Mouse (Mus musculus) kidney, postnatal 36 days (tissue): ENCODE results near the gene Slc24a3.

ENCODE experiments used
- DNase-seq, 2 experiments: peaks; one replicate each; pipeline ENCODE4 v3.0.0; 2021 to 2022; ENCODE audit warnings: mixed read lengths in 2 of 2

Gene Slc24a3

DNA sequence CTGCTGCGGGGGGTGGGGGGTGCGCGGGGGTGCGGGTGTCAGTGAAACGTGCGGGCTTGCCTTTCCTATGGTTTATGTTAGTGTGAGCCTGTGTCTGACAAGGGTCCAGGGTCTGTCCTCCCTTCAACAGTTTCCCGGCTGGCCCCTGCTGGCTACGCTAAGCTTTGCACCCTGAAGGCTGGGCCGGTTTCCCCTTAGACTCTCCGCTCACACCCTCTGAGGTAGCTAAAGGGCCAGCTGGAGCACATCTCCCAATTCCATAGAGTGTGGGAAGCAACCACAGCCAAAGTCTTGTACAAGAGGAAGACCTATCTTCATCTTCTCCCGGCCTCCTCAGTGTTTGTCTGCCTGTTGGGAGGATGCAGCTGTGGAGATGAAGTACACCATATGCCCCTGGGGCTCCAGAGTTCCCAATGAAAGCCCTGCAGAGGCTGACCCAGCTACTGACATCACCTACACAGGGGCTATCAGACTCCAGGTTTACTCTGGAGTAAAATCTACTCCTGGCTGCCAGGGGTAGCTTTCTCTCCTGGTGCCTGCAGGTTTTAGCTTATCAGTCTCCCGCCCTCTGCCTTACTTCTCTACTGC lies 487.9 kb downstream of the Slc24a3 start:
- DNase-seq: no peak

DNA sequence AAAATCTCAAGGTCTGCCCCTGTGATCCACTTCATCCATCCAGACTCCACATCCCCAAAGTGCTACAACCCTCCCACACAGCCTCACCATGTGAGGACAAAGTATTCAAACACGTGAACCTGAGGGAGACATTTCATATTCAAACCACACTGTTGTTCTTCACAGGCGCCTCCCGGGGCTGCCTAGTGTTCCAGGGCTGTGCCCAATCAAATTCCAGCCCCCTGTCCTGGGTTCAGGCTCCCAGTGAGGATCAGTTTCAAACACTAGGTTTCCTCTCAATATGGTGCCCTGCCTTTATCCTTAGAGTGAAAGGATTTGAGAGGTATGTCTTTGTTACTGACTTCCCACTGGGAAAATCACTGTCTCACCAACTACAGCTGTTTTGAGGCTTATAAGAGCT lies 488.6 kb downstream of the Slc24a3 start:
- no peak for DNase-seq

DNA sequence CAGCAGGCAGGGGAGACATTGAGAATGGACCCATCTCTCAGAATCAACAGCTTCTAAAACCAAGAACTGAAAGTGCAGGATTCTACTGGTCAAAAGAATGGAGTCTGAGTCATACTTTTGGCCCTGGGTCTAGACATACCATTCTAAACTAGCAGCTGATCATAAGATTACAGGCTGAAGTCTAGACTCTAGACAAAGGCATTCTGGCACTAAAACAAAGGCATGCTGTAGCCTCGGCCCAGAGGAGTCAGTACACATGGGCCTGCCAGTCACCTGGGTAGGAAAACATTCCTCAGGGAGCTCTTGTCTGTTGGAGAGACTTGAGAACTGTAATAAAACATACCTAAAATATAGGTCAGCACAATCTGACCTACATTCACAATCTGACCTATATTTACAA lies 489.2 kb downstream of the Slc24a3 start:
- DNase-seq: no peak

DNA sequence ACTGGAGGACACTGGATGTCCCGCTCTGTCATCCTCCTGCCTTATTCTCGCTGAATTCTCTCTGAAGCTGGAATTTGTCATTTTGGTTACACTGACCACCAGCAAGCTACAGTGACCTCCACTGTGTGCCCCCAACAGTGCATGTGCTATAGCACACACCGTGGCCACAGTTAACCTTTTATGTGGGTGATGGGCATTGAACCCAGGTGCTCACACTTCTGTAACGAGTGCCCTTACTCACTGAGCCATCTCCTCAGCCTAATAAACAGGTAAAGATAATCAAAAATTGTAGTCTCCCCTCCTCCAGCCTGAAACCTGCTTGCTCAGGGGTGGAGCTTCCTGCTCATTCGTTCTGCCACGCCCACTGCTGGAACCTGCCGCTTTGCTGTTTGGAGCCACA lies 493.7 kb downstream of the Slc24a3 start:
- DNase-seq: no peak

DNA sequence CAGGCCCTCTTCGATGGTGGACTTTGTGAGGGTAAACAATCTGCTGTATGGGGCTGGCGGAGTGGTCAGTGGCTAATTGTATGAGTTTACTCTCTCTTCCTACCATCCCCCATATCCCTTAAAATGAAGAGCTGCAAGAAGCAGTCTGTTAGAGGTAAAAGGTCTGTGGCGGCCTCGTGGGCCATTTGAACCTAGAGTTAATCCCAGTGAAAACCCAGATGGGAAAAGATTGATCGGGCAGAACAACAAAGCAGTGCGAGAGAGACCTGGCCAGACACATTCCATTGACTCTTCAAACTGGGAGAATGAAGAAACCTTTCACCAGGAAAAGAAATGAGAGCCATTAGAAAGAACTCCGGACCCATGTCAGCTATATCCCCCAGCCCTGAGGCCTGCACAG lies 496.3 kb downstream of the Slc24a3 start:
- DNase-seq: no peak

DNA sequence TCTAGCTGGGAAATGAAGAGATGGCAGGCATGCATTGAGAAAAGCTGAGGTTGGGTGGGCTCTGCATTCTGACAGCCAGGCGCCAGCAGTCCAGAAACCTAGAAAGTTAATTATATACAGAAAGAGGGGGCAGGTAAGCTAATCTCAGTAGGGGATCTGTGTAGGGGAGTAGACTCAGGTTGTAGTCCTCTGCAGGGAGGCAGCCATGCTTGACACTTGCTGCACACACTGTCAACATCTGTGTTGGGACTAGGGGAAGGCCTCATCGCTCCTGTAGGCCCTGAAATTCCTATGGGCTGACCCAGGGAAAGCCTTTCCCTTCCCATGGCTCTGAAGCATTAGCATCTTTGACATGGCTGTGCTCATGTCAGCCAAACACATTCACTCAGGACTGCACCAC lies 496.8 kb downstream of the Slc24a3 start:
- peak; percentile 29 to 60 for DNase-seq

DNA sequence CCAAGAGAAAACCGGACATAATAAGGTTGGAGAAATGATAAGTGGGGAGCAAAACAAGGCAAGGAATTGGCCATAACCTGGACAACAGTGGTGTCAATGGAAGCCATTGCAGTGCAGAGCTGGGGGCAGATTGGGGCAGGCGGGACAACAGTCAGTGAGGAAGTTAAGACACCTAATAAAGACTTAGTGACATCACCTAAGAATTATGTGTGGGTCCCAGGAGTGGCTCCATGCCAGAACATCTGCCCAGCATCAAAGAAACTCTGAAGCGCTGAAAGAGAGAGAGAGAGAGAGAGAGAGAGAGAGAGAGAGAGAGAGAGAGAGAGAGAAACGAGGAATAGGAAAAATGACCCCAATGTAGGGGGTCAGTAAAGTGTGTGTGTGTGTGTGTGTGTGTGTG lies 500.6 kb downstream of the Slc24a3 start:
- no peak for DNase-seq

DNA sequence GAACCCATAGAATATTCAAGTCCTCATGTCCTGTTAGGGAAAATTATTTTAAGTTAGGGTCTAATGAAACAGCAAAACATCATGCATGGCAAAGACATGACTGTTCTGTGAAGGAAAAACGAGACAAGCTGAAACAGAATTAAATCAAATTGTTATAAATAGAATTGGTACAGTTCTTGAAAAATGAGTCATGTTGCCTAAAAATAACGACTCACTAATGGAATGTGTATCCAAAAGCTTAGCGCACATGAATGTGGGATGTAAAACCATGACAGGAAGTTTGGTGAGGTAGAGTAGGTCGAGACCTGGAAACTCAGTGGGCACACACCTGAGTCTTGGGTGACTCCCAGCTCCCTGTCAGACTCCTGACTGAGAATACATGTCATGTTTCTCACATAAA lies 502.6 kb downstream of the Slc24a3 start:
- no peak for DNase-seq

DNA sequence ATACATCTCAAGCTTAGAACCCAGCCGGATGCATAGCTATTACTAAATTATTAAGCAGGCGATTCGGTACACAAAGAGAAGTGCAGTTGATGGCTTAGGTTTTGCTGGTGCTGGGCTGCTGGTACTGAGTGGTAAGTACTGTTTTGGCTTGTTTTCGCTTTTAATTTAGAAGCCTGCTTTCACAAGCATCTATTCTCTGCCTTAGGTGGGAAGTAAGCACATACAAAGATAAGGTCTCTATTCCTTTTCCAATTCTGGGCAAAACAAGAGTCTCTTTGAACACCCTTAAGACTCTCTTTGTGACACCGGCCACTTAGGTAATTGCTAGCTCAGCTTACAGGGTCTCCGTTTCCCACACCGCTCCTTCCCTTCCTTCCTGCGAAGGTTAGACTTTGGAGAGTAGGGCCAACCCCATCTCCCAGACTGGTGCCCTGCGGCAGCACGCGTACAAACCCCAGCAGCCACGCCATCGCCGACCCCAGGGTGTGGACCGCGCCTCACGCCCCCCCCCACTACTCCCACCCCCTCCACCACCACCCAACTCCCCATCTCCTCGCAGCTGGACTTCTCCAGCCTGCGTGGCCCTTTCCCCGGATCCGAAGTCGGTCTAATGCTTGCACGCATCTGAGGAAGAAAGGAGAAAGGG lies 507.1 kb downstream of the Slc24a3 start:
- no peak for DNase-seq

DNA sequence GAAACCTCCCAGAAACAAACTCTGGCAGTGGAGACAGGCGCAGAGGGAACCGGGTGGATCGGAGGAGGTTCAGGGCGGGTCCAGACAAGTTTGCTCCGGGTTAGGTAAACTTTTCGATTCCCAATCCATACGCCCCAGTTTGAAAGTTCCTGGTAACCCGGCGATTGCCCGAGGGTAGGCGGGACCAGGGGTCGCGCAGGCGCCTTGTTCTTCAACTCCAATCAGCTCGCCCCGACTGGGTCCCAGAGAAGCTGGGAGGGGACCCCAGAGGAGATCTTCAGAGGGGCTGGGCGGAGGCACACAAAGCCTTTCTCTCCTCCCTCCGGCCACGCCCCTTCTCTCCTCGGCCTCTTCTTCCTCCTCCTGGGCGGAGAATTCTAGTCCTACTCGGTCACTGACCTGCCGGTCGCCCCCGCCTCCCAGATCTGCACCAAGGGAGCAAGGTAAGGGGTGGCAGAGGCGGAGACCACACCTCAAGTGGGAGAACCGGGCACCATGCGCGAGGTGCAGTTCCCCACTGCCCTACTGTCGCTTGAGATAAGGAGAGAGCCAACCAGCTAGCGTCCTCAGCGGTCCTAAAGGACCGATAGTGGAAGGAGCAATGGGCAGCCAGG lies 507.7 kb downstream of the Slc24a3 start, which contains the start of gene Rin2:
TSS of gene Rin2 (plus strand) at position 74 of the 614 bp plus-strand sequence.
- peak; percentile 85 to 92 for DNase-seq

DNA sequence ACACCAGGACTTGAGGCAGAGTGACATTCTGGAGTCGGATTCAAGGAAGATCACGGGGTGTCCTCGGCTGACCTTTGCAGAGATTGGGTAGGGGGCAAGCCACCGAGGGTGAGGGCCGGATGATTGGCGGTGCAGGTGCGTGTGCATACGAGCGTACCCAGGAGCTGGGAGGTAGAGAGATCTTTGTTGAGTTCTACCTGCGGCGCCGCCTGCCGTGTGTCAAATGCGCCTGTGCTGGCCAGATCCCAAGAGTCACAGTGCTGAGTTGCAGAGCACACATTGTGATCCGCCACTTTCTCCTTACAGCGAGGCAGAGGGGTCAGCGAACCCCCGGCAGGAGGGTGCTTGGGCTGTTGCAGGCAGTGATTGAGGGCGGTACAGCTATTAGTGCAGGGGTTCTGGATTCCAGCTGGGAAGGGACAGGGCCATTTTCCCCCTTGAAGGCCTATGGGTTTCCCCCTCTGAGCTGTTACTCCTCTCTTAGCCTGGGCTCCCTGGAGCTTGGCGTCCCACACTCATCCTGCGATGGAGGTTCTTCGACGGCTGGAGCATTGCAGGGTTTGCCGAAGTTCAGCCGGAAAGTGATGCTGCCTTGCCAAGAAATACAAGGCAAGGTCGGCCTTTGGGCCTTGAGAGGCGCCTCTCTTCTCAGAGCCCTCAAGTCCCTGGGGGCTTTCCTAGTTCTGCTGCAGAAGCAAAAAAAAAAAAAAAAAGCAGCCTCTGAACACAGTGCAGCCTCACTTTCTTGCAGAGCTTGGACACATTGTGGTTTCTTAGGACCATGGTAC lies 508.4 kb downstream of the Slc24a3 start:
- DNase-seq: peak; percentile 78 to 88

DNA sequence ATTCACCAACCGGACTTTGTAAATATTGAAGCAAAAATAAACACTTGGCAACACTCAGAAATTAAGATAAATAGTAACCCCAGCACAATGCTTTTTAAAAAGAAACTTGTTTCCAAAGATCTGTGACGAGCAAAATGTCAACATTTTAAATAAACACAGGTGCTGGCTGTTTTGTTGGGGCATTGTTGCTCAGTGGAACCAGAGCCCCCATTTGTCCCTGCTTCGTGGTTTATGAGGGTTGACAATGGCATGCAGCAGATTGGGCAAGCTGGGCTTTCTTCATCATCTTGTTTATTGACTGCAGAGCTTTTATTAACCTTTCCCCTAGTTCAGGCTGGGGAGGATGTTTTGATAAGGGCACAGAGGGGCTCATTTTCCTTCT lies 509.0 kb downstream of the Slc24a3 start:
- peak in 1 of 2 experiments; percentile 32 for DNase-seq

DNA sequence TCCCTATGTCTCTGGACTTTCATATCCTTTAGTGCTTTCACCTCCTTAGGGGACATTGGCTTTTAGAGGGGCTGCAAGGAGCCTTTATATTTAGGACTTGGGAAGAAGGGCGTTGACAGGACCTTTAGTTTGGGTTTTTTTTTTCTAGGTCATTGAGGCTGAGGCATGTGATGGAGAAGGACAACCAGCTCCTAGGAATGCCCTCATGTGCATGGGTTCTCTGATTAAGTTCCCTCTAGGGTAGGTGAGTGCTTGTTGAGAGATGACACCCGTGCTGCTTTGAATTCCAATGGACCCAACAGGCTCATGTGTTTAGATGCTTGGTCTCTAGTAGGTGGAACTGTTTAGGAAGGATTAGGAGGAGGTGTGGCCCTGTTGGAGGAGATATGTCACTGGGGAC lies 509.4 kb downstream of the Slc24a3 start:
- no peak for DNase-seq

DNA sequence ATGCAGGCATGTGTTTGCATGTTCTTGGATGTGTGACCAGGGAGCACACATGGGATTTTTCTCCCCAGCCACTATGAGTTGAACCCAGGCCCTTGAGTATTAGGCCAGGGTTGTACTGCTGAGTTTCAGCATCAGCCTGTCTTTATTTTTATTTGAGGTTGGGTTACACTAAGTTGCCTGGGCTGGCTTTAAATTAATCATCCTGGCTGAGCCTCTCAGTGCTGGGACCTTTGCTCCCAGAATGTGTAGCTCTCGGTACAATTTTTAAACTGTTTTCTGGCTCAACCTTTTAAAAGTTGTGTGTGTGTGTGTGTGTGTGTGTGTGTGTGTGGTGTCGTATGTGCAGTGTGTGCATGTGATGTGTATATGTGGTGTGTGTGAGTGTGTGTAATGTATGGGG lies 512.6 kb downstream of the Slc24a3 start:
- peak; percentile 23 to 28 for DNase-seq

DNA sequence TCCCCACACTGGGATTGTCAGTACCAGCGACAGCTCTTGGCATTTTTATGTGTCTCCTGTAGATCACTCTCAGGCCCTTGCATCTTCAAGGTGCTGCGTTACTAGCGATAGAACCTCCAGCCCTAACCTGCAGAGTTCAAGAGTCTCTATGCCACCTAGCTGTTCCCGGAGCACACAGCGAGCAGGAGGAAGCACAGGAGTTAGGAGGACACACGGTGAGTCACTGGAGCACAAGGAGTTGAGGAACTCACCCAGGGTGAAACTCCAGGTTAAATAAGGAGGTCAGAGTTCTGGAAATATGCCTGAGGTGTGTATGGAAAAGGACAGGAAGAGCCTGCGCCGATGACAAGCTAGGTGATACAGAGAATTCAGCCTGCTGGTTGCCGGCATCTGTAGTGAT lies 513.2 kb downstream of the Slc24a3 start:
- peak; percentile 28 to 31 for DNase-seq

DNA sequence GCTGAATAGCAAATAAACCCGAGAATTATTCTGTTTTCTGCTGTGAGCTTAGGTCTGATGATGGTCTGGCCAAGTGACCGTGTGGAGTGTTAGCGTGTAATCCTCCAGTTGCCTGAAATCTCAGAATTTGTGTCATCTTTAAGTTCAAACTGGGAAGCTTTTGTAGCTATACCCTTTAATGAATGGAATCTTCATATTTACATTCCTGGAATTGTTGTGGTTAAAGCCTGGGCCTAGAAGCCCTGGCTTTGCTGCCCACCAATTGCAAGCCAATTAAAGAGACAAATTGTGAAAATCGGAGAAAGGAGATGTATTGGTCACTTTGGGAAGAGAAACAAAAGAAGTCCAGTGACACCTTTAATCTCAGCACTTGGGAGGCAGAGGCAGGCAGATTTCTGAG lies 514.1 kb downstream of the Slc24a3 start:
- DNase-seq: no peak

DNA sequence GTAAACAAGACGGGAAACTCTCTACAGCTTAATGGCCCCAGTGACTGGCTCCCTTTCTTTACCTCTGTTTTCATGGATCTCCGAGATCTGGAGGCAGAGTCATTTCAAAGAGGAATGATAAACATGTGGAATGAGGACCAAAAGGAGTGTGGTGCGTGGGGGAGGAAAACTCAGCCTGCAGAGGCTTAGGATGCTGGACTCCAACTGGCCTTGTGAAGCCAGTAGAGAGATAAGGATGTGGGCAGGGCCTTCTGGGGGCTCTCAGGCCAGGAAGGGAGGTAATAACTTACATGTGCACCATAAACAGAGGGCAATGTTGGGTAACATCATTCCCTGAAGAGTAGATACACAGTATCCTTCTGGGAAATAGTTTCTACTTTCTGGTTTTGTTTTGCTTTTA lies 515.4 kb downstream of the Slc24a3 start:
- DNase-seq: no peak

DNA sequence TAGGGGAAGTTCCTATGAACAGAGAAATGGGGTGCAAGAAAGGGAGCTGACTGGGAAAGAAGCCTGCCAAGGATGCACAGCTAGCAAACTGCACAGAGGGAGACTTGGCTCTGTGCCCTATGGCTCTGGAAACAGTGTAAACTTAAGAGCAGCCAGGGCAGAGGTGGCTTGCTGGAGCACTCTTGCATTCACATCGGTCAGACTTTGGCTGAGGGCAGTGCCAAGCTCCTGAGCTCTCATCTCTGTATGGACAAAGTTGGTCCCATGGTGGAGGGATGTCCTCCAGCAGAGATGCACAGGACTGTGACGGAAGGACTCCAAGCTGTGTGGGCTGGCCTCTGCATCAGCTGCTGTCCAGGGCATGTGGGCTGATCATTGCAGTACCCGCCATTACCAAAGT lies 516.0 kb downstream of the Slc24a3 start:
- peak; percentile 90 to 91 for DNase-seq

DNA sequence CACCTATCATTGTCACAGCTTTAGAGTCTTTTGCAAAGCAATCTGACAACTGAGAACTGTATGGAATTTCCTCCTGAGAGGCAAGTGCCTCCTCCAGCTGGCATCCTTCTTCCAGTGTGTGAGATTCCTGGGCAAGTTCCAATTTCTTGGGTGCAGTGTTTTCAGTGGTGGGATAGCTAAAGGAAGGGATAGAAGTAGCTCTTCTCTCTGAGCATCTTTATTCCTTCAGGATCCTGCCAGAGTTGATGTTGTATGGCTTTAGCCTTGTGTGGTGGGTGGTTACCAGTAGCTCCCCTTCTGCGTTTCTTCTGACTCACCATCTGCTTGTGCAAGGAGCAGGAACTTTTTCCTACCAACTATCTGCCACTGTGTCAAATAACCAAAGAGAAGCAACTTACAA lies 516.6 kb downstream of the Slc24a3 start:
- DNase-seq: no peak

DNA sequence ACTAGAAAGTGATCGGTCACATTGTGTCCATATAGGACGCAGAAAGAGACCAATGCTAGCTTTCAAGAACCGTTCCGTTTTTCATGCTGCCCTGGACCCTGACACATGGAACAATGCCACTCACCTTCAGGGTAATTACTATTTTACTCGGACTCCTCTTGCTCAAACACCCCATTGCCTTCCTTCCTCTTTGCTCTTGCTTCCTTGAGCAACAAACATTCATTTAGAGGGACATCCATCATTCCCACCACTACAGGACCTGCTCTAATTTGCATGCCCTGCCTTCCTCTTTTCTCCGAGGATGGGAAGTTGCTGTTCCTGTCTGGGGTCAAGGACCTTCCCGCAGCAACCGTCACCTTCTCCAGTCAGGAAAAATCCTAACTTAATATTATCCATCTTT lies 517.3 kb downstream of the Slc24a3 start:
- DNase-seq: no peak

DNA sequence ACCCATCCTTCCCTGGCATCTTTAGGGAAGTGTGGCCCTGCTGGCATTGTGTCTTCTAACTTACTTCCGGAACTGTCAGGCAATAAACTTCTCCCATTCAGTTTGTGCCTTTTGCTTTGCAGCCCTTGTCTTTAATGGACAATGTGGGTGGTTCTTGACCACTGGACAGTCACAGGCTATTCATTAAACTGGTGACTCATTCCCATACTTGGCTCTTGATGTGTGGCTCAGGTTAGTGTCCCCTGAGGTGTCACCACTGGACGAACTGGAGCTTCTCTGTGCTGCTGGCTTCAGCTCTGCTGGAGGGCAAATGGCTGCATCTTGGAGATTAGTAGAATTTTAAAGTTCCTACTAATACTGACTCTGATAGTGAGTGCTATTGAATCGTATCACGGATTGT lies 518.5 kb downstream of the Slc24a3 start:
- peak in 1 of 2 experiments; percentile 31 for DNase-seq

DNA sequence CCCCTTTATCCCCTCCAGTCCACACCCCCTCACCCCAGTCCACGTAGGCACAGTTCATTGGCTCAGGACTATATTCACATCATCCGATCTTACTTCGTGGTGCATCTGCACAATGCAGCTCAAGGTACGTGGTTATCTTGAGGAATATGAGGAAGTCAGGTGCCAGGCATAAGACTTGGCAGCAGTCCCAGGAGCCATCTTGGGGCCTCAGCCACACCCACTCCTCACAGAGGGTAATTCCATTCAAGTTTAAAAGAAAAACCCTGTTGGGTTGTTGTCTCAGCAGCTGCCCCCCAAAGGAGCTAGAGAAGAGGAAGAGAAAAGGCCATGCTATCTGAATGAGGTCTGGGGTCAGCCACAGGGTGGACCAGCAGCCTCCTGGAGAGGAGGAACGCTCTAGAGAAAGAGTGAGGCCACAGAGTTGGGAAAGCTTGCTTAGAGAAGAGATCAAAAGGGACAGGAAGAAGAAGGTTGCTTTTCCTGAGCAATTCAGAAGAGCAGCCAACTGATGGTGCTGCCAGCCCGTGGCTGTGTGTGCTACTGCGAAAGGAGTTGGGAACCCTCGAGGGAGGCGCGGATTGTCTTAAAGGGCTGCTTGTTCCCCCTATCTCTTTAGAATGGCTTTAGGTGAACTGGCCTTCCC lies 523.9 kb downstream of the Slc24a3 start:
- DNase-seq: no peak
